Mouse (Mus musculus): Measurements from ENCODE around the gene Bcas3. TPM values are rescaled to one million over a fixed set of nuclear protein-coding genes. Genes with fewer than 3 reads are reported as not detected.

The Bcas3 gene
- polyA plus RNA-seq, 1 experiment from 2014 or later, result 33.3 TPM

GRCm38 (mm10) chr11:85825823-85826222 lies 472.9 kb downstream of the Bcas3 start:
- Histone ChIP-seq H3K36me3 (ENCODE audit: control insufficient read depth, insufficient read depth, low read length) (no peaks in the 10 kb centered on the region), H3K9me3 (ENCODE audit: control insufficient read depth, low read length) (no peaks in the 10 kb centered on the region), H3K27ac (ENCODE audit: low read depth, low read length) (no peak overlapping the region), H3K4me3 (ENCODE audit: low read depth, low read length) (no peak overlapping the region), H3K4me1 (replicated peaks; ENCODE audit: control insufficient read depth, insufficient read depth, low read length) (peaks cover 6% of the 10 kb centered on the region), H3K27me3 (ENCODE audit: control insufficient read depth, insufficient read depth, low read length) (peaks cover 57% of the 10 kb centered on the region), H3K9ac (ENCODE audit: low read depth, low read length) (no peak overlapping the region), H3K4me2 (replicated peaks; ENCODE audit: low read depth, low read length) (no peak overlapping the region)
- no peak for ATAC-seq (ENCODE audit: low FRiP score)
- WGBS, result 77% methylated on average over 7 of the region's 7 CpGs
- DNase-seq (ENCODE audit: low spot score), result no peak

- ATAC-seq (ENCODE audit: low FRiP score) (no peak), DNase-seq (ENCODE audit: low spot score) (no peak)
- no peak overlapping the region for H3K4me3 ChIP-seq (ENCODE audit: low read depth, low read length)
- no peak overlapping the region for H3K27ac ChIP-seq (ENCODE audit: low read depth, low read length)
- H3K27me3 ChIP-seq (ENCODE audit: control insufficient read depth, insufficient read depth, low read length), result peaks cover 72% of the 10 kb centered on the region
- 10% methylated on average over 9 of the region's 9 CpGs for WGBS
- H3K4me2 ChIP-seq (replicated peaks; ENCODE audit: low read depth, low read length), result no peak overlapping the region
- no peak overlapping the region for H3K9ac ChIP-seq (ENCODE audit: low read depth, low read length)
- H3K4me1 ChIP-seq (replicated peaks; ENCODE audit: control insufficient read depth, insufficient read depth, low read length), result peaks cover 15% of the 10 kb centered on the region
- H3K36me3 ChIP-seq (ENCODE audit: control insufficient read depth, insufficient read depth, low read length), result no peaks in the 10 kb centered on the region
- H3K9me3 ChIP-seq (ENCODE audit: control insufficient read depth, low read length), result no peaks in the 10 kb centered on the region
Measured at GRCm38 (mm10) chr11:85827342-85827741, 474.4 kb downstream of the Bcas3 start.

- no peak for ATAC-seq (ENCODE audit: low FRiP score)
- Histone ChIP-seq H3K27me3 (ENCODE audit: control insufficient read depth, insufficient read depth, low read length) (peaks cover 80% of the 10 kb centered on the region), H3K4me2 (replicated peaks; ENCODE audit: low read depth, low read length) (peak overlapping the region; percentile 20), H3K4me1 (replicated peaks; ENCODE audit: control insufficient read depth, insufficient read depth, low read length) (peaks cover 22% of the 10 kb centered on the region), H3K4me3 (ENCODE audit: low read depth, low read length) (no peak overlapping the region), H3K9ac (ENCODE audit: low read depth, low read length) (no peak overlapping the region), H3K9me3 (ENCODE audit: control insufficient read depth, low read length) (no peaks in the 10 kb centered on the region), H3K27ac (ENCODE audit: low read depth, low read length) (no peak overlapping the region), H3K36me3 (ENCODE audit: control insufficient read depth, insufficient read depth, low read length) (no peaks in the 10 kb centered on the region)
- peak; percentile 63 for DNase-seq (ENCODE audit: low spot score)
- WGBS, result 7% methylated on average over 38 of the region's 38 CpGs
Measured at GRCm38 (mm10) chr11:85828691-85829519, 475.9 kb downstream of the Bcas3 start.

- Histone ChIP-seq H3K4me2 (replicated peaks; ENCODE audit: low read depth, low read length) (peak overlapping the region; percentile 20), H3K9ac (ENCODE audit: low read depth, low read length) (peak overlapping the region; percentile 52), H3K4me3 (ENCODE audit: low read depth, low read length) (peak overlapping the region; percentile 31), H3K36me3 (ENCODE audit: control insufficient read depth, insufficient read depth, low read length) (no peaks in the 10 kb centered on the region), H3K4me1 (replicated peaks; ENCODE audit: control insufficient read depth, insufficient read depth, low read length) (peaks cover 22% of the 10 kb centered on the region), H3K27ac (ENCODE audit: low read depth, low read length) (0 out of 2 replicates have a peak overlapping the region, but pooled peaks have one; percentile 36), H3K9me3 (ENCODE audit: control insufficient read depth, low read length) (no peaks in the 10 kb centered on the region), H3K27me3 (ENCODE audit: control insufficient read depth, insufficient read depth, low read length) (peaks cover 88% of the 10 kb centered on the region)
- no peak for ATAC-seq (ENCODE audit: low FRiP score)
- WGBS, result under 1% methylated on average over 50 of the region's 61 CpGs
- DNase-seq (ENCODE audit: low spot score), result peak; percentile 71
Measured at GRCm38 (mm10) chr11:85829520-85830440, 476.8 kb downstream of the Bcas3 start.

- peak; percentile 71 for DNase-seq (ENCODE audit: low spot score)
- 1% methylated on average over 17 of the region's 17 CpGs for WGBS
- H3K4me2 ChIP-seq (replicated peaks; ENCODE audit: low read depth, low read length), result no peak overlapping the region
- H3K36me3 ChIP-seq (ENCODE audit: control insufficient read depth, insufficient read depth, low read length), result no peaks in the 10 kb centered on the region
- no peak for ATAC-seq (ENCODE audit: low FRiP score)
- H3K4me3 ChIP-seq (ENCODE audit: low read depth, low read length), result peak overlapping the region; percentile 18
- H3K4me1 ChIP-seq (replicated peaks; ENCODE audit: control insufficient read depth, insufficient read depth, low read length), result peaks cover 22% of the 10 kb centered on the region
- H3K27ac ChIP-seq (ENCODE audit: low read depth, low read length), result 0 out of 2 replicates have a peak overlapping the region, but pooled peaks have one; percentile 17
- no peak overlapping the region for H3K9ac ChIP-seq (ENCODE audit: low read depth, low read length)
- no peaks in the 10 kb centered on the region for H3K9me3 ChIP-seq (ENCODE audit: control insufficient read depth, low read length)
- H3K27me3 ChIP-seq (ENCODE audit: control insufficient read depth, insufficient read depth, low read length), result peaks cover 90% of the 10 kb centered on the region
Measured at GRCm38 (mm10) chr11:85830901-85831341, 478.0 kb downstream of the Bcas3 start.

- Histone ChIP-seq H3K4me1 (replicated peaks; ENCODE audit: control insufficient read depth, insufficient read depth, low read length) (peaks cover 22% of the 10 kb centered on the region), H3K9ac (ENCODE audit: low read depth, low read length) (no peak overlapping the region), H3K4me2 (replicated peaks; ENCODE audit: low read depth, low read length) (peak overlapping the region; percentile 76), H3K4me3 (ENCODE audit: low read depth, low read length) (peak overlapping the region; percentile 40), H3K36me3 (ENCODE audit: control insufficient read depth, insufficient read depth, low read length) (no peaks in the 10 kb centered on the region), H3K27me3 (ENCODE audit: control insufficient read depth, insufficient read depth, low read length) (peaks cover 90% of the 10 kb centered on the region), H3K27ac (ENCODE audit: low read depth, low read length) (no peak overlapping the region), H3K9me3 (ENCODE audit: control insufficient read depth, low read length) (no peaks in the 10 kb centered on the region)
- DNase-seq (ENCODE audit: low spot score) (peak; percentile 67), ATAC-seq (ENCODE audit: low FRiP score) (no peak)
- WGBS, result 1% methylated on average over 32 of the region's 33 CpGs
Measured at GRCm38 (mm10) chr11:85831656-85832230, 478.8 kb downstream of the Bcas3 start.

- no peaks in the 10 kb centered on the region for H3K9me3 ChIP-seq (ENCODE audit: control insufficient read depth, low read length)
- under 1% methylated on average over 46 of the region's 52 CpGs for WGBS
- ATAC-seq (ENCODE audit: low FRiP score) (peak; percentile 63; the same call in 1 of the 2 replicates), DNase-seq (ENCODE audit: low spot score) (peak; percentile 78)
- peak within 1 kb of the TSS; percentile 40 for H3K4me3 ChIP-seq (ENCODE audit: low read depth, low read length)
- no peaks in the 10 kb centered on the region for H3K36me3 ChIP-seq (ENCODE audit: control insufficient read depth, insufficient read depth, low read length)
- H3K9ac ChIP-seq (ENCODE audit: low read depth, low read length), result peak within 1 kb of the TSS; percentile 58; the same call in 1 of the 2 replicates
- H3K27ac ChIP-seq (ENCODE audit: low read depth, low read length), result peak within 1 kb of the TSS; percentile 60
- H3K4me2 ChIP-seq (replicated peaks; ENCODE audit: low read depth, low read length), result peak within 1 kb of the TSS; percentile 76
- H3K27me3 ChIP-seq (ENCODE audit: control insufficient read depth, insufficient read depth, low read length), result peaks cover 90% of the 10 kb centered on the region
- H3K4me1 ChIP-seq (replicated peaks; ENCODE audit: control insufficient read depth, insufficient read depth, low read length), result peaks cover 22% of the 10 kb centered on the region
Measured at GRCm38 (mm10) chr11:85832231-85832924, 479.4 kb downstream of the Bcas3 start, which contains the start of gene Tbx2. Gene Tbx2, plus strand, starts transcription at chr11:85832551.

GRCm38 (mm10) chr11:85833081-85833521 lies 480.1 kb downstream of the Bcas3 start:
- H3K4me1 ChIP-seq (replicated peaks; ENCODE audit: control insufficient read depth, insufficient read depth, low read length), result peaks cover 22% of the 10 kb centered on the region
- ATAC-seq (ENCODE audit: low FRiP score), result no peak
- H3K27ac ChIP-seq (ENCODE audit: low read depth, low read length), result peak overlapping the region; percentile 60
- under 1% methylated on average over 29 of the region's 54 CpGs for WGBS
- no peaks in the 10 kb centered on the region for H3K9me3 ChIP-seq (ENCODE audit: control insufficient read depth, low read length)
- H3K4me2 ChIP-seq (replicated peaks; ENCODE audit: low read depth, low read length), result peak overlapping the region; percentile 76
- peak overlapping the region; percentile 58; the same call in 1 of the 2 replicates for H3K9ac ChIP-seq (ENCODE audit: low read depth, low read length)
- peak; percentile 65 for DNase-seq (ENCODE audit: low spot score)
- no peaks in the 10 kb centered on the region for H3K36me3 ChIP-seq (ENCODE audit: control insufficient read depth, insufficient read depth, low read length)
- H3K27me3 ChIP-seq (ENCODE audit: control insufficient read depth, insufficient read depth, low read length), result peaks cover 91% of the 10 kb centered on the region
- peak overlapping the region; percentile 40 for H3K4me3 ChIP-seq (ENCODE audit: low read depth, low read length)
